Mouse (Mus musculus) forebrain, embryonic 13.5 days (tissue): ENCODE measurements around the gene Hist2h2ab. TPM values are rescaled to one million over a fixed set of nuclear protein-coding genes. Genes with fewer than 3 reads are reported as not detected.
A peak's percentile ranks its signal among the peaks of the same experiment; 100 is the strongest.
"Not testable (repeated sequence)": the region's sequence is repeated elsewhere in the genome, so short reads cannot be mapped to it uniquely, and the experiment has no call there.

Source experiments
- ATAC-seq: fragments of 200-750 bp; cut with Nextera tagmentation; 2 replicates; pipeline ENCODE4 v1.8.0; 2017
- H3K27ac ChIP-seq: fragments of 300-500 bp; sonication (generic); 2 replicates; pipeline ENCODE4 v1.5.1; 2015; ENCODE audit warnings: inconsistent platforms, mild to moderate bottlenecking, moderate library complexity
- H3K27me3 ChIP-seq: fragments of 300-500 bp; sonication (generic); 2 replicates; pipeline ENCODE4 v1.6.1; 2015; ENCODE audit warnings: mild to moderate bottlenecking, inconsistent platforms
- H3K36me3 ChIP-seq: fragments of 300-500 bp; sonication (generic); 2 replicates; pipeline ENCODE4 v1.6.1; 2015; ENCODE audit warnings: mild to moderate bottlenecking, inconsistent platforms; ENCODE audit not compliant: poor library complexity, severe bottlenecking
- H3K4me1 ChIP-seq: fragments of 300-500 bp; sonication (generic); 2 replicates; pipeline ENCODE4 v1.6.1; 2015; ENCODE audit warnings: inconsistent platforms
- H3K4me2 ChIP-seq: fragments of 300-500 bp; sonication (generic); 2 replicates; pipeline ENCODE4 v1.6.1; 2015; ENCODE audit warnings: inconsistent platforms, mild to moderate bottlenecking, moderate library complexity
- H3K4me3 ChIP-seq: fragments of 300-500 bp; sonication (generic); 2 replicates; pipeline ENCODE4 v1.5.1; 2015; ENCODE audit warnings: mild to moderate bottlenecking, inconsistent platforms
- H3K9ac ChIP-seq: fragments of 300-500 bp; sonication (generic); 2 replicates; pipeline ENCODE4 v1.6.1; 2015; ENCODE audit warnings: mild to moderate bottlenecking, inconsistent platforms
- H3K9me3 ChIP-seq: fragments of 300-500 bp; sonication (generic); replicated peaks from 2 replicates; pipeline ENCODE4 v1.6.1; 2016; ENCODE audit warnings: inconsistent platforms
- WGBS: fragments of 180-500 bp; shearing (Covaris S2); methylation state at CpG from one replicate; pipeline ENCODE4 v1.1.7; 2015; 5-methylcytosine and 5-hydroxymethylcytosine counted together
- microRNA-seq: library from miRNA; unstranded; fragments of <30 nt; microRNA quantifications from one replicate; pipeline ENCODE4, GENCODE M21; 2016
- polyA plus RNA-seq: library from polyadenylated mRNA; unstranded; fragments of >200 nt; fragmentation: Nextera tagmentation; extraction: Ambion mirVana; gene quantifications from 2 replicates; pipeline ENCODE4 v1.2.1, GENCODE M21; 2015

Hist2h2ab gene
- polyA plus RNA-seq, 1 experiment from 2014 or later: 2.2 TPM

DNA sequence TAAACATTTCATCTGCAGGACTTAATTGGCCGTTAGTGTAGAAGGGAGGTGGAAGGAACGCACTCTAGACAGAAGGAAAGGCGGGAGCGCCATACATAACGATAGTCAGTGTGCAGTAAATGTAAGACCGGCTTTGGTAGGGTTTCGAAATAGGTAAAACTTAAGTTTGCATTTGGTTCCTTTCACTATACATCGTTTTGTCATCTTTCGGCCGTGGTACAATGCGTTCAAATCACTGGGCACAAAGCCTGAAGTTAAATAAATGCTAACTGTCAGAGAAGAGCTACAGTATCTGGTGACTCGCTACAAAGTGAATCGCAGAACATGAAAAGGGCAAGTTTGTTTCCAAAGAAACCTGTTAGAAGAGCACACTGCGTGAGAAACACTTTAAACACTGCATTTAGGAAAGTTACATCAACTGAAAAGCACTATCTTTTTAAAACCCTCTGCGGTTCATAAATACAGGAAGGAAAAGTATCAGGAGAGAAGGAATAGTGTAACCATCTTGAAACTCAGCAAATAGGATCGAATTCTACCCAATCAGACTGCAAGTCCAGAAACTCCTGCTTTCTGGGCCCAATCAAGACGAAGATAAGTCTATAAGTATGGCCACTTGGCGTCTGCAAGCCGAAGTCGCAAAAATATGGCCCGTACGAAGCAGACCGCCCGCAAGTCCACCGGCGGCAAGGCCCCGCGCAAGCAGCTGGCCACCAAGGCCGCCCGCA, 48.5 kb downstream of the Hist2h2ab start, which contains the start of gene Hist2h3b:
TSS of gene Hist2h3b (plus strand) at position 604 of the 725 bp plus-strand sequence.
- Histone ChIP-seq H3K27me3 (no peaks in the 10 kb centered on the region), H3K9ac (peak within 1 kb of the TSS; percentile 86), H3K4me2 (peak within 1 kb of the TSS; percentile 88), H3K27ac (peak within 1 kb of the TSS; percentile 98), H3K4me1 (peaks cover 33% of the 10 kb centered on the region), H3K36me3 (no peaks in the 10 kb centered on the region), H3K4me3 (peak within 1 kb of the TSS; percentile 60), H3K9me3 (no peaks in the 10 kb centered on the region)
- 16% methylated on average over 28 of the region's 30 CpGs for WGBS
- peak; percentile 62 for ATAC-seq

DNA sequence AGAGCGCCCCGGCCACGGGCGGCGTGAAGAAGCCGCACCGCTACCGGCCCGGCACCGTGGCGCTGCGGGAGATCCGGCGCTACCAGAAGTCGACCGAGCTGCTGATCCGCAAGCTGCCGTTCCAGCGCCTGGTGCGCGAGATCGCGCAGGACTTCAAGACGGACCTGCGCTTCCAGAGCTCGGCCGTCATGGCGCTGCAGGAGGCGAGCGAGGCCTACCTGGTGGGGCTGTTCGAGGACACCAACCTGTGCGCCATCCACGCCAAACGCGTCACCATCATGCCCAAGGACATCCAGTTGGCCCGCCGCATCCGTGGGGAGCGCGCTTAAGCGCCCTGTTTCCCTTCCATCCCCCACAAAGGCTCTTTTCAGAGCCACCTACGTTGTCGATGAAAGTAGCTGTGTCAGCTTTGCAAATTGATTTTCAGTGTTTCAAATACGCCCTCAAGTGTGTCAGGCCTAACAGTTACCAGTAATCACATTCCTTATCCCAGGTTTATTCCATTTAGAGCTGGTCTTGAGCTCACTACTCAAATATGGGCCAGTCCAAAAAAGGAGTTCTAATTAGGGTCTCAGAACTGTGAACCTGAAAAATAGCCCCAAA, 49.2 kb downstream of the Hist2h2ab start:
- Histone ChIP-seq H3K27ac (peak overlapping the region; percentile 98), H3K4me3 (peak overlapping the region; percentile 60), H3K4me1 (peaks cover 28% of the 10 kb centered on the region), H3K9ac (peak overlapping the region; percentile 80), H3K4me2 (peak overlapping the region; percentile 88)
- not testable (repeated sequence) for H3K36me3 ChIP-seq, H3K9me3 ChIP-seq, H3K27me3 ChIP-seq
- ATAC-seq: peak; percentile 48
- WGBS: 1% methylated on average over 9 of the region's 44 CpGs

Small RNAs within 50 kb of the gene (microRNA-seq; reads per million reads assigned to microRNA genes)
- gene Gm44492: not detected
- not detected for gene Gm47311
- gene Gm47313: not detected

Other genes starting within 250 kb of the Hist2h2ab start
- gene Plekho1, start 223.9 kb upstream of the Hist2h2ab start, polyA plus RNA-seq: 80.4 and 85.1 TPM in 2 replicates
- gene Vps45, start 161.4 kb upstream of the Hist2h2ab start, polyA plus RNA-seq: 51.9 and 62.2 TPM in 2 replicates
- 11.9 and 12.4 TPM in 2 replicates for gene Otud7b, start 115.3 kb upstream of the Hist2h2ab start, polyA plus RNA-seq
- 9.0 and 12.9 TPM in 2 replicates for gene Mtmr11, start 57.9 kb upstream of the Hist2h2ab start, polyA plus RNA-seq
- 161 and 181 TPM in 2 replicates for gene Sf3b4, start 47.5 kb upstream of the Hist2h2ab start, polyA plus RNA-seq
- 29.3 and 37.9 TPM in 2 replicates for gene Sv2a, start 38.7 kb upstream of the Hist2h2ab start, polyA plus RNA-seq
- gene Bola1, start 156 bp upstream of the Hist2h2ab start, polyA plus RNA-seq: 82.2 and 86.6 TPM in 2 replicates
- 13.2 and 13.3 TPM in 2 replicates for gene Hist2h2ac, start 1.0 kb downstream of the Hist2h2ab start, polyA plus RNA-seq
- gene Hist2h2be, start 1.3 kb downstream of the Hist2h2ab start, polyA plus RNA-seq: 10.7 and 11.0 TPM in 2 replicates
- 14.7 and 15.0 TPM in 2 replicates for gene Hist2h3c2, start 19.3 kb downstream of the Hist2h2ab start, polyA plus RNA-seq
- gene Hist2h2aa2, start 20.4 kb downstream of the Hist2h2ab start, polyA plus RNA-seq: 74.1 and 91.2 TPM in 2 replicates
- 46.4 and 48.0 TPM in 2 replicates for gene Hist2h2aa1, start 25.6 kb downstream of the Hist2h2ab start, polyA plus RNA-seq
- 0.34 and 0.93 TPM in 2 replicates for gene Hist2h3c1, start 26.8 kb downstream of the Hist2h2ab start, polyA plus RNA-seq
- 22.4 and 24.3 TPM in 2 replicates for gene Hist2h4, start 43.4 kb downstream of the Hist2h2ab start, polyA plus RNA-seq
- gene Hist2h3b, start 48.8 kb downstream of the Hist2h2ab start, polyA plus RNA-seq: 105 and 122 TPM in 2 replicates
- 16.0 and 19.8 TPM in 2 replicates for gene Hist2h2bb, start 49.9 kb downstream of the Hist2h2ab start, polyA plus RNA-seq
- 0.56 and 1.0 TPM in 2 replicates for gene Fcgr1, start 74.1 kb downstream of the Hist2h2ab start, polyA plus RNA-seq
- not detected in 2 replicates for gene BC107364, start 232.4 kb downstream of the Hist2h2ab start, polyA plus RNA-seq